Mouse (Mus musculus) c-Kit-negative CD71-positive TER-119-positive erythroid progenitor cells, embryonic 14.5 days (primary cell): ENCODE data around the gene Fbxo24.
"Not testable (repeated sequence)": the region's sequence is repeated elsewhere in the genome, so short reads cannot be mapped to it uniquely, and the experiment has no call there.

ENCODE experiments used
- DNase-seq: peaks from one replicate; pipeline ENCODE4 v3.0.0-alpha.2; 2013; ENCODE audit warnings: low read depth, low spot score

The Fbxo24 gene

DNA sequence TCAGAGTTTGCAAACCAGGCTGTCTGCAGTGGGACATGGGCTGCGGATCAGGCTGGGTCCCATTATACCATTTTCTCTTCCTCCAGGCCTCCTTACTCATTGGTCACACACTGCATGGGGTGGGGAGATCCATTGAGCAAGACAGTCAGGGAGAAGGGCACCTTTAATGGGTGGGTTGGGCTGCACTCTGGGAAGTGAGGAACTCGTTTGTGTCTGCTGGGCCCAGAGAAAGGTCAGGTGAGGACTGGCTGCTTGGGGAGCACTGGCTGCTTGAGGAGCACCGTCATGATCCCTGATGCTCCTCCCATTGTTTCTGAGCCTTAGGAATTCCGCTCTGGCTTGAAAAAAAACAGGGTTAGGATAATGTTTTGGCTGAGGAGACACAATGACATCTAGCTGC lies 14.1 kb upstream of the Fbxo24 start:
- DNase-seq = no peak

DNA sequence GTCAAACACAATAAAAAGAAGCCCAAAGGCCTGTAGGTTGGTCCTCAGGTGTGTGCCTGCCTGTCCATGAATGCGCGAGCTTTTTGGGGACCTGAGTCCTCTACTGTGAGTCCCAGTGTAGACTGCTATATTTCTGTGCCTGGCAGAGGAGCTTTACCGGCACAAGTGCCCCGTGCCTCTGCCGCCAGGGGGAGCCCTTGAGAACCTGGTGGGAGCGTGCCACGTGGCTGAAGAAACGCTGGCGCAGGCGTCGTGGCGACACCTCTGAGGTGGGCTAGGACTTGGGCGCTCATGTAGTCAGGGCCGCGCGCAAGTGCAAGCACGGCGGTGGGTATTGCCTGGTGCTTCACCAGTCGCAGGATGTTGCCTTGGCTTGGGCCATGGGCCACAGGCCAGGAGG lies 12.3 kb upstream of the Fbxo24 start, which contains the start of gene Sap25:
TSS of gene Sap25 (plus strand) at position 281 of the 400 bp plus-strand sequence.
- DNase-seq = no peak

DNA sequence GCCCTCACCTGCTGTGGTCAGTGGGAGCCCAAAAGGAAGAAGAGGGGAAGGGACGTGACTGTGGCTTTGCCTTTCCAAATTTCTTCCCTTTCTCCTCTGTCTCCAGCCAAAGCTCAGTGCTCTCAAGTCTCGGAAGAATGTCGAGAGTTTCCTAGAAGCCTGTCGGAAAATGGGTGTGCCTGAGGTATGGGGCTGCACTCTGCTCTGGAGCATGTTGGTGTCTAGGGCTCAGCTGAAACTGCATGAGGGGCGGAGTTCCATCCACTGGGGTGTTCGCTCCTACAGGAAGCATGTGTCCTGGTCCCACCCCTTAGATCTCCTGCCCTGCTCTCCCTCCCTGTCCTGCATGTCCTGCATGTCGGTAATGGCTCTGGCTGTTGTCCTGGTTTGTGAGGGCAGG lies 10.7 kb upstream of the Fbxo24 start:
- no peak for DNase-seq

DNA sequence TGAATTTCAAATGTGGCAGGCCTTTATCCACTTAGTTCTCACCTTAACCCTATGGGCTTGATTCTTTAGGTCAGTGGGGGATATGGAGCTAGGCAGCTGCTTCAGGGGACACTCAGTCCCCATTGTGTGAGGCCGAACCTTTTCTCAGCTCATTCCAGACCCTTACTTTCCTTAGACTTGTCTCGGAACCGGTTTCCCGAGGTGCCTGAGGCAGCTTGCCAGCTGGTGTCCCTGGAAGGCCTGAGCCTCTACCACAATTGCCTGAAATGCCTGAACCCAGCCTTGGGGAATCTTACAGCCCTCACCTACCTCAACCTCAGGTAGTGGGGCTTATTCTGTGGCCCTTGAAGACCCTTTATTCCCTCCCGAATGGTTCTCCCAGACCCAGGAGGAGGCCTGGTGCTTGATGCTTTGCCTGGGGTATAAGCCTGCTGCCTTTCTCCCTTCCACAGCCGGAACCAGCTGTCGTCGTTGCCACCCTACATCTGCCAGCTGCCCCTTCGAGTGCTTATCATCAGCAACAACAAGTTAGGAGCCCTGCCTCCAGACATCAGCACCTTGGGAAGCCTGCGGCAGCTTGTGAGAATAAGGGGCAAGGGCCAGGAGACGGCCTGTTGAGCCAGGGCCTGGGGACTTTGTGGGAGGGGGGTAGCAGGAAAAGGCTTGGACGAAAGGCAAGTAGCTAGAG lies 4.7 kb upstream of the Fbxo24 start:
- no peak for DNase-seq

DNA sequence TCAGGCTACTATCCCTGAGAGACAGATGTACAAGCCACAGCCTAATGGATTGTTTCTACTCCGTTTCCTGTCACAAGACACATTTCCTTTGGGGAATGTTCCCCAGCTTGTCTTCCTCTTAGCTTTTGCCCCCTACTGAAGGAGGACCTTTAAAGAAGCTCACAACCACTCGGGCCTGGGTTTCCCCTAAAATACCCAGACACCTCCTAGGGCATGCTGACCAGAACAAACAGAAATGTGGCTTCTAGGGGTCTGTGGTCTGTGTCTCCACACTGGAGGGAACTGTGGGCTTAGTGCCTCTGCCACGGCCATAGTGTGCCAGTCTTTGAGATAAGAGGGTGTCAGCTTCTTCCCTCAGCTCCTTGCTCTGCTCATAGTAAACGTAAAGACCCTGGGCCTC lies 2.8 kb upstream of the Fbxo24 start:
- DNase-seq = no peak

DNA sequence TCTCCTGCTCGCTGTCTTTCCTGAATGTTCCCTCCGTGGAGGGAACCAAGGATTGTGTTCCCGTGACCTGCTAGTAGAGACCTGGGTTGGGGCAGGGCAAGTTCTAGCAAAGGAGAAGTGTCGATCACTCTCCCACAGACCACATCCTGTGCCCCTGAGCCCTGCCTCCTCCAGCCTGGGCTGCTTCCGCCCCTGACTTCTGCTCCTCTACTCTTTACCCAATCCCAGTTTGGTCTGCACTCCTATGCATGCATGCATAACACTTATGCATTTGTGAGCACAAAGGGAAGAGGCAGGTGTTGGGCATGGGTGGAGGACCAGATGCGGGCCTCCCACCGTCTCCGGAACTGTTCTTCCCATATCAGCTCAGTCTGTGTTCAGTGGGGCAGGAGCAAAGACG lies 2.4 kb upstream of the Fbxo24 start:
- DNase-seq = no peak

DNA sequence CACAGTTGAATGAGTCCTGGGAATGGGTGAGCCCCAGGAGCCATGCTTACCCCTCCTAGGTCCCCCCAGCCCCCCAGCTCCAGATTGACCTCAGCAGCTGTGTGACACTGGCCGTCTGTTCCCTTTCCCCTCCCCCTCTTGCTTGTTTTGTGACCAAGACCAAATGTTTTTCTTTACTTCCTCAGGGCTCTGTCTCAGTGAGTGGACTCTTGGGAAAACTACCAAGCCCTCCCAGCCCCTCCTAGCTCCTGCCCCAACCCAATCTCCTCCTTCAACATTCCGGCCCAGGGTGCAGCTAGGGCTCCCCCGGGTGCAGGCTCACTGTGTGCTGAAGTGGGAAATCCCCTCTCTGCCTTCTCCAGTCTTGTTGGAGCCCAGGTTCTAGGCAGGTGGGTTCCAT lies 1.8 kb upstream of the Fbxo24 start:
- DNase-seq = no peak

DNA sequence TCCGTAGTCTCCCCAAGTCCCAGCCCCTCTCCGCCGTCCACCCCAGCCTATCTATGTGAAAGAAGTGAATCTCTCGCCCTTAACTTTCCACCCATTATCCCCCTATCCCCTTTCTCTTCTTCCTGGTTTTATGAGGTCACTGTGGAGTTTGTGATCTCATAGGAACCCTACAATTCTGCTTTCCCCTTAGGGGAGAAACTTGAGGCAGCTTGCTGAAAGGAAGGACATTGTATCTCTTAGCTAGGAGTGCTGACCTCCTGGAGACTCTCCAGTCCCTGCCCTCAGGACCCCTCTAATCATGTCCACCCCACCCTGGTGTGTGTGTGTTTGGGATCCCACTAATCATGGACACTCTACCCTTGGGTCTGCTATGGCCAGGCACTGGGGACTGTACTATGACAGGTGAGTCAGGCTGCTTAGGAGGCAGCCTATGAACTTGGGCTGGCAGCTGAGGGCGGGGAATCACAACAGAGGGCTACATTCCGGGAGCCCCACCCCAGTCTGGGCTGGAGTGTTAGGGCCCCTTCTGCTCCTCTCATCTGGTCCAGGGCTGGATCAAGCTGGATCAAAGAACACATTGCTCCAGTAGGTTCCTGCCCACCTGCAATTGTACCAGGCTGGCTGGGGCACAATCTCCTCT lies 1.2 kb upstream of the Fbxo24 start:
- DNase-seq = no peak

DNA sequence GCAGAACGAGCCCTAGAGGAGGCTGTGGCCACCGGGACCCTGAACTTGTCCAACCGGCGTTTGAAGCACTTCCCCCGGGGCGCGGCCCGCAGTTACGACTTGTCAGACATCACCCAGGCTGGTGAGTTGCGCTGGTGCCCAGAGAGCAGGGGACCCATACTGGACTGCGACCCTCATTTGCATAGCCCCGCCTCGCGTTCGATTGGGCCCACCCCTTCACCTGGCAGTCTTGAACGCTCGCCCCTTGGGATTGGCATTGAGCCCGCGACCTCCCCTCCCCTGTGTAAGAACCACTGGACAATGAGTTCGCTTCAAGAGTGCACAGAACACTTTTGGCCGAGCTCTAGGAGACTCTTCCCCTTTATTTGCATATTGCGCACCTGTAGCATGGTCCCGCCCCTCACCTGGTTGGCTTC lies 512 bp upstream of the Fbxo24 start:
- no peak for DNase-seq

DNA sequence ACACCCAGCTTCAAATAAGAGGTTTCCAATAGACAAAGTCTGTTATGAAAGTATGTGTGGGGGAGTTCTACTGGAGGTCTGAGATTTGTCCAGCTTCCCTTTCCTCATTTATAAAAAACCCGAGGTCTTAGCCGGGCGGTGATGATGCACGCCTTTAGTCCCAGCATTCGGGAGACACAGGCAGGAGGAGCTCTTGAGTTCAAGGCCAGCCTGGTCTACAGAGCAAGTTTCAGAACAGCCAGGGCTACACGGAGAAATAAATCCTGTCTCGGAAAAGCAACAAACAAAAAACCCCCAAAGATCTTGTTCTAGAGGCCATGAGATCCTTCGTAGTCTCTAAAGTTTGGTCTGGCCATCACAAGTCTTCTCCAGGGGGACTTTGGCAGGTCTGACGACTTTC lies 811 bp downstream of the Fbxo24 start:
- no peak for DNase-seq

DNA sequence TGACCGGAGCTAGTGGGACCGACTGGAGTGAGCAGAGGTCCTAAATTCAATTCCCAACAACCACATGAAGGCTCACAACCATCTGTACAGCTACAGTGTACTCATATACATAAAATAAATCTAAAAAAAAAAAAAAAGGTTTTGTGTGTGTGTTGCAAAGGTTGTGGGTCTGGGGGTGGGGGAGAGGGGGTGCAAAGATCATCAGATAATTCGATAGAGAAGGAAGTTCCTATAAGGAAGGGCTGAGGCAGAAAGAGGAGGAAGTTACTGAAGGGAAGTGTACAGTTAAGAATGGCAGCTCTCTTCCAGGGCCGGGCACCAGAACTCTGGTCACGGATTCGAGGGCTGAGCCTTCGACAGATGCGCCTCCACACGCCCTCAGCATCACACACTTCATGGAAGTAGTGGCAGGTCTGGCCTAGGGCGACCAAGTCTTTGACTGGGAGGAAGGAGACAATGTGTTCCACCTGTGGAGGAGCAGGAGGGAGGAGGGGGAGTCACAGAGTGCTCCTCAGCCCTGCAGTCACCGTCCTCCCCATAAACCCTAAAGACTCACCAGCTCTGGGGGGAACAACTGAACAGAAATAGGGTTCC lies 4.8 kb downstream of the Fbxo24 start:
- no peak for DNase-seq

DNA sequence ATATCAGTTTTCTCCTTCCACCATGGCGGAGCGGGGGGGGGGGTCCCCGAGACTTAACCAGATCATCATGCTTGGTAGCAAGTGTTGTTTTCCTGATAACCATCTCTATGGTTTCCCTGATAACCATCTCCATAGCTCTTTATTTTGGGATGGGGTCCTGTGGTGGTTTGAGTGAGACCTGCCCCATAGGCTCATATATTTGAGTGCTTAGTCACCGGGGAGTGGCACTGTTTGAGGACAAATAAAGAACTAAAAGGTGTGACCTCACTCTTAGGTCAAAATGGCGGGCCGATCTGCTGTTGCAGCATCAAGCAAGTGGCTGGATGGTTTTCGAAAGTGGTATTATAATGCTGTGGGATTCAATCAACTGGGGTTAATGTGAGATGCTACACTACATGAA lies 13.5 kb downstream of the Fbxo24 start:
- DNase-seq = no peak

DNA sequence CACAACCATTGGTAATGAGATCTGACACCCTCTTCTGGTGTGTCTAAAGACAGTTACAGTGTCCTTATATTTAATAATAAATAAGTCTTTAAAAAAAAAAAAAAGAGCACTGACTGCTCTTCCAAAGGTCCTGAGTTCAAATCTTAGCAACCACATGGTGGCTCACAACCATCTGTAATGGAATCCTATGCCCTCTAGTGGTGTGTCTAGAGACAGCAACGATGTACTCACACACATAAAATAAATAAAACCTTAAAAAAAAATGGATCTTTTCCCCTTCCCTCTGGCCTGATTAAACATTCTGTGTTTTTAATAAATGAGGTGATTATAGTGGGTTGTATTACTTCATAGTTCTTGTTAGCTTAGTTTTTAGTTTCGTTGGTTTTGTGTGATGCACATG lies 13.9 kb downstream of the Fbxo24 start:
- DNase-seq = not testable (repeated sequence)

DNA sequence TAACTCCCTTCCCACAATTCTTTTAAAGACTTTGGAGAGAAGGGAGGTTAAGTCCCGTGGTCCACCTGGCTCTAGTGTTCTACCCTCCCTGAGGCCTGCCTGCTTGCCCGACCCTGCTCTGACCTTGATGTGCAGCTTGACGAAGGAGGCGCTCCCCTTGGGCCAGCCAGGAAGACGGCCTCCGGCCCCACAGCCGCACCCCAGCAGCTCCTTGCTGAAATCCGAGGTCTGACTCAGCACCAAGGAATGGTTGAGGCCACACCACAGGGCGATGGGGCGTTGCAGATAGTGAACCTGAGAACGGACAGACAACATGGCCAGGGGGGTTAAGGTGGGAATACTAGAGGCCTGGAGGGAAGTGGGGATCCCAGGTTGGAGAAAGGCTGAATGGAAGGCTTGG lies 15.3 kb downstream of the Fbxo24 start, which contains the start of gene Pcolce:
TSS of gene Pcolce (minus strand) at position 235 of the 400 bp plus-strand sequence.
- DNase-seq = no peak

DNA sequence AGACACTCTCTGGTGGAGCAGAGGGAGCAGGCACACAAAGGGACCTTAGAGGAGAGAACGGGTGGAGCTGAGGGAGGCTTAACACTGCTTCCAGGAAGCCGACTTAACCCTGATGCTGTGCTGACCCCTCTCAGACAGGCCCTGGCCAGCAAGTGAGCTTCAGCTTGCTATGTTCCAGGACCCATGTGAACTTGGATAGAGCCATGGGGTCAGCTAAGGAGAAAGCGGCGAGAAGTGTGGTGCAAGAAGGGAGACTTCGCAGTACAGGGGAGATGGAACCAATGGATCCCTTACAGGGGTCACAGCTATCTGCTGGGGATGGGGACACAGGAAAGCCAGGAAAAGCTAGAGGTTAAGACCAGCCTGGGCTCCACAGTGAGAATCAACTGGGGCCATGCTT lies 15.7 kb downstream of the Fbxo24 start:
- DNase-seq = no peak

DNA sequence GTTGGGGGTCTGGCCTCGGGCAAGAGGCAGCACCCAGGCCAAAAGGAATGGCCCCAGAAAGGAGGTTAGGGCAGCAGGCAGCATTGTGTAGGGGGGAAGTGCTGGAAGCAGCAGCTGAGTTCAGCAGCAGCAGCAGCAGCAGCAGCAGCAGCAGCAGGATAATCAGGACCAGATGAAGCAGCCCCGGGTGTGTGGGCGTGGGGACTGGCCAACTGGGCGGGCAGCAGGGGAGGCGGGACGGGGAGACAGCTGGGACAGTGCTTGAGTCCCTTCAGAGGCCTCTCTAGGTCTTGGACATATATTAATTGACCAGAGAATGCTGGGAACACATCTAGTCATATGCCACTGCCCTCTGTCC lies 17.6 kb downstream of the Fbxo24 start:
- no peak for DNase-seq

DNA sequence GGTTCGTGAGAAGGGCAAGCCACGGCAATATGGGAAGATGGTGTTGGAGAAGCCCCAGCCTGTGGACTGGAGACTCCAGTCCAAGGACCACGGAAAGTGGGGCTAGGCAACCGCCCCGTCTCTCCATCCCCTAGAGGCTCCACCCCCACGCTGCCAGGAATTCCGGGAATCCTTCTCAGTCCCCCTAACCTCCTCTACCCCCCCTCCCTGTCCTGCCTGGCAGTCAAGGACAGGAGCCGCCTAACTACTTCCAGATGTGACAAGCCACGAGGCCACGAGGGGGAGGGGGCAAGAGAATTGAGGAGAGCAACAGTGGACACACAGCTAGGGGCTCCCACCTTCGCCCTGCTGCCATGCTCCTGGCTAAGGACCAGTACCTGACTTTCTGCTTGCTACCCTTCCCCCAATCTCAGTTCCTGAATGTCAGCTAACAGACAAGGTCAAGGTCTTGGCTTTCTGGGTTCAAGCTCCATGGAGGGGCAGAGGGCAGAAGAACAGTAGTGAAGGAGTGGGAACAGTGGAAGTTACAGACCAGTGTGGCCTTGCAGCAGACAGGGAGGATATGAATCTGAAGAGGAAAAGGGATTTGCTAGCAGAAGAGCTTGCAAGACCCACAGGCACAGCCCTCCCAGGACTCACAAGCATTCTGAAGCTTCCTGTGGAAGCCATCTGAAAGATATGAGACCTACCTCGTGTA lies 18.1 kb downstream of the Fbxo24 start:
- no peak for DNase-seq

DNA sequence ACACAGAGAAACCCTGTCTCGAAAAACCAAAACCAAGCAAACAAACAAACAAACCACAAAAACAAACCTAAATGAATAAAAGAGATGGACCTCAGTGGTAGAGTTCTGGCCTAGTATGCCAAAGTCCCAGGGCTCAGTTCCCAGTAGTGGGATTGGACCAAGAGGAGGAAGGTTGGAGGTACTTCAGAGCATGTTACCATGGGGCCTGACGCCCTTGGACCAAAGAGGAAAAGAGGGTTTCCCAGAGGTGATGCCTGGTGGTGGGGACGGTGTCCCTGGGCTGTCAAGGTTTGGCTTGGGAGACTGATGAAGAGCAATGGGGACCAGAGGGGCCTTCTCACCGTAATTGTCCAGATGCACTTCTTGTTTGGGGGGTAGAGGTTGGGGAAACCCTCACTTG lies 18.7 kb downstream of the Fbxo24 start:
- no peak for DNase-seq

DNA sequence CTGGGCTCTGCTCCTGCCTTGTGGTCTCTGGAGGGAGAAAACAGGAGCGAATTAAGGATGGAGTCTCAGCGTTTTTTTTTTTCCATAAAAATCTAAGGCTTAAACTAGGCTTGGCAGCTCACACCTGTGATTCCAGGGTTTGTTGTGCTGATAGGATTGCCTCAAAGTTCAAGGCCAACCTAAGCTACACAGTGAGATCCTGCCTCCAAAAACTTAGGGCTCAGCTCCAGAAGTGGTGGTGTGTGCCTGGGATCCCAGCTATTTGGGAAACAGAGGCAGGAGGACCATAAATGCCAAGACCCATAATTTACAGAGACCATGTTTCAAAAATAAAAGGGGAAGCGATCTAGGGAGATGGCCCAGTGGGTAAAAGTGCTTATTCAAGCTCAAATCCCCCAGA lies 19.5 kb downstream of the Fbxo24 start:
- no peak for DNase-seq

DNA sequence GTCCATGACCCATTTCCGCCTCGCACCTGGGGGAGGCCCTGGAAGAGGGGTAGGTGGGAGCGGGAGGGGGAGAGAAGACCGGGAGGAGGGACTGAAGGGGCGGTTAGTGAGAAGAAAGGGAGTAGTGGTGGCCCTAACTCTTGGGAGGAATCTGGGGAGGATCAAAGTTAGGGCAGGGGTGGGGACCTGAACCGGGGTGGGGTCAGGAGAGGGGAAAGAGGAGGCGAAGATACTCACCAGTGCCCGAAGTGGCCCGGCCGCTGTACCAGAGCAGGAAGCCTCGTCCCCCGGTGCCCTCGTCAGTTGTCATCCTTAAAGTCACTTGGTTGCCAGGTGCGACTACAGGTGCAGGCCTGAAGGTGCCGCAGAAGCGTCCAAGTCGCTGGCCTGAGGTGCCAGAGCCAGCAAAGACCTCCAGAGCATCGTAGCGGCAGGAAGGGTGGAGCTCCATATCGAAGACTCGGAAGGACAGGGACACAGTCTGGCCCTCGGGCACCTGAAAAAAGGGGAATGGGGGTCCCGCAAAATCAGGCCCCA lies 20.1 kb downstream of the Fbxo24 start:
- DNase-seq = no peak

DNA sequence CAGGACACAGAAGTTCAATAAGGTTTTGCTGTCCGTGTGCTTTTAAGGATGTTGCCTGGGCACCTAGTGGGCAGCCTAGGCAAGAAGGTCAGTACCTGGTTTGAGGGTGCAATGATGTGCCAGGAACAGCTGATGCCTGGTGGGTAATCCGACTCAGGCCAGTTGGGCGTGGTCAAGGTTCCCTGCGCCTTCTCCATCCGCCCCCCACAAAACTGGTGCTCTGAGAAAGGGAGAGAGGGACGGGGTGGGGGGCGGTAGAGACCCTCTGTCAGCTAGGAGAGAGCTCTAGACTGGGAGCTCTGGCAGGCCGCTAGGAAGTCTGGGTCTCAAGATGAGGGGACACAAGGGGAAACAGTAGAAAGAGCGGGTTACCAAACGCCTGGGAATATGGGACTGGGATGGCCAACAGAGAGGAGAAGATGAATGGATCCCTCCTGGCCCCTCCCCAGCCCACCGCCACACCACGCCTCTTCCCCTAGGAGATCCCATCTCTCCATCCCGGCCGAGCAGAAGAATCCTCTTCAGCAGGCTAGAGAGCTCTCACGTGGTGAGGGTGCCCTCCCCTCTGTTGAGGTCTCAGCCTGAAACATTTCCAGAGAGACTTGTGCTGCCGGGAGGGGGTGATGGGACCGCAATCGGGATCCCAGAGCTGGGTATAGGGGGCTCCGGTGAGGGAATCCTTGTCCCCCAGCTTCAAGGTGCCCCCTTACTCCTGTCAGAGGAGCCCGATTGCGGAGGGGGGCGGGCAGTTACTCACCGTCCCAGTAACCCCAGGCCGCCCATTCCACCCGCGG lies 20.7 kb downstream of the Fbxo24 start:
- DNase-seq = no peak

DNA sequence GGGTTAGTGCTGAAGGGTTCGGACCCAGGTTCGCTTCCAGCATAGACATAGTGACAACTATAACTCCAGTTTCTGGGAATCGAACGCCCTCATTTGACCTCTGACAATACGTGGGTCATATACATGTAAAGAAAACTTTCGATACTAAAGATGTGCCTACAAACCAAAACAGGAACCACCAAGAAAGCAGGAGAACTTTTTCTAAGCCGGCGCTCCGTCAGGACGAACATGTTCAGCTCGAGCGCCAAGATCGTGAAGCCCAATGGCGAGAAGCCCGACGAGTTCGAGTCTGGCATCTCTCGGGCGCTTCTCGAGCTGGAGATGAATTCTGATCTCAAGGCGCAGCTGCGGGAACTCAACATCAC lies 27.5 kb downstream of the Fbxo24 start:
- DNase-seq = no peak
